Mouse (Mus musculus): ENCODE measurements around the gene Slc2a13.

- no peak for TF ChIP-seq CTCF (IDR thresholded peaks at IDR 0.05; ENCODE audit: low read depth, low read length)
- TF ChIP-seq POLR2A (IDR thresholded peaks at IDR 0.05; ENCODE audit: borderline replicate concordance, low read depth, low read length), result no peak
Measured at GRCm38 (mm10) chr15:91255308-91255707, 317.8 kb downstream of the Slc2a13 start.
